Mouse (Mus musculus) heart, adult 10 weeks (tissue): ENCODE measurements around the gene Klhl41. TPM values are rescaled to one million over a fixed set of nuclear protein-coding genes. Genes with fewer than 3 reads are reported as not detected.

ENCODE experiments used
- polyA plus RNA-seq: library from polyadenylated mRNA; stranded (reverse); fragments of 350-450 nt; fragmentation: Illumina TruSeq; extraction: RNeasy Lipid Tissue Mini Kit (QIAGEN cat#74804); gene quantifications from one replicate; pipeline ENCODE4 v1.2.3, GENCODE M21; 2014; ENCODE audit warnings: low read depth, low replicate concordance

The Klhl41 gene
- 56.5 TPM for polyA plus RNA-seq

GRCm38 (mm10) chr2:69669853-69670252 lies at the start of gene Klhl41:
Klhl41 (plus strand) TSS chr2:69670120.

GRCm38 (mm10) chr2:69646726-69647490 lies 23.0 kb upstream of the Klhl41 start, which contains the start of gene Bbs5:
Bbs5 (plus strand) TSS chr2:69647171.

GRCm38 (mm10) chr2:69712981-69713625 lies 43.2 kb downstream of the Klhl41 start, which contains the start of gene Fastkd1:
Fastkd1 (minus strand) TSS chr2:69713516.

GRCm38 (mm10) chr2:69722273-69722649 lies 52.3 kb downstream of the Klhl41 start, which contains the start of gene Ppig:
Ppig (plus strand) TSS chr2:69722545.

Other genes with a start within 250 kb of the Klhl41 start
- 0.55 TPM for gene Lrp2, start 84.1 kb upstream of the Klhl41 start, polyA plus RNA-seq
- 7.4 TPM for gene Bbs5, start 22.9 kb upstream of the Klhl41 start, polyA plus RNA-seq
- 27.3 TPM for gene Fastkd1, start 43.4 kb downstream of the Klhl41 start, polyA plus RNA-seq
- gene Ppig, start 52.4 kb downstream of the Klhl41 start, polyA plus RNA-seq: 22.4 TPM
- gene Ccdc173, start 119.5 kb downstream of the Klhl41 start, polyA plus RNA-seq: 2.0 TPM
- 30.7 TPM for gene Phospho2, start 119.5 kb downstream of the Klhl41 start, polyA plus RNA-seq
- gene Klhl23, start 151.8 kb downstream of the Klhl41 start, polyA plus RNA-seq: 31.7 TPM
- 81.9 TPM for gene Ssb, start 191.4 kb downstream of the Klhl41 start, polyA plus RNA-seq
- gene Mettl5, start 215.5 kb downstream of the Klhl41 start, polyA plus RNA-seq: 30.6 TPM
- 75.7 TPM for gene Ubr3, start 227.1 kb downstream of the Klhl41 start, polyA plus RNA-seq